Mouse (Mus musculus) kidney, adult 11 months (tissue): ENCODE measurements around the gene Ubxn10.

Experiments used
- DNase-seq: peaks from one replicate; pipeline ENCODE4 v3.0.0; 2022

The Ubxn10 gene

DNA sequence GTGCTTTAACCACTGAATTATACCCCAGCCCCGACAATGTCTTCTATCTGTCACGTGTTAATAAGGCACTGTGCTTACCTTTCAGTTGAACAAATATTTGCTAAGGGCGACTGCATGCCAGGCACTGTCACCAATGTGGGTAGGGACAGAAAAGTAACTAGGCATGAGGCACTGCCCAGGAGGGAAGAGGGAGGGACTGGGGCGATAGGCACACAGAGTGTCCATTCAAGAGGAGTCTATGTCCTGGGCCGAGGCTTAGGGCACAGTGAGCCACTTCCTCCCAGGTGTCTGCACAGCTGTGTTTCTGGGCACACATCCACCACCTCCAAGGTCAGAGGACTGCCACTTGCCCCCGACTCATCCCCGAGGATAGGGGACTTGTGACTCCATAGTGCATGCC lies at the start of gene Ubxn10:
Gene Ubxn10 (minus strand): TSS at position 137 of the 400 bp plus-strand sequence.
- no peak for DNase-seq

DNA sequence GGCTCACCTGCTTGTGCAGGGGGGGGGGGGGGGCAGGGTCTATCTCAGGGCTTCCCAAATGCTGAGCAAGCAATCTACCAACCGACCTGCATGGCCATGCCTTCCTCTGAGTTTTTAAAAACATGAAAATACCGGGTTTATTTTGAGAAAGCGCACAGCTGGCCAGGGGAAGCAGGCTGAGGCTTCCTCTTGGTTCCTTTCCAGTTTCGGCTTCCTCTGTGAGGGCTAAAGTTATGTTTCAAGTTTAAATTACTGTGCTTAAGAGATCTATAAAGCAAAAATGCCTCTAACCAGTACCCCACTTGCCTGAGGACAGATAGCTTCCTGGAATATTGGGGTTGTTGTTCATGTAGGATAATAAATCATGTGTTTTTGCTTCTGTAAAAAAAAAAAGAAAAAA lies 49.2 kb upstream of the Ubxn10 start:
- no peak for DNase-seq

DNA sequence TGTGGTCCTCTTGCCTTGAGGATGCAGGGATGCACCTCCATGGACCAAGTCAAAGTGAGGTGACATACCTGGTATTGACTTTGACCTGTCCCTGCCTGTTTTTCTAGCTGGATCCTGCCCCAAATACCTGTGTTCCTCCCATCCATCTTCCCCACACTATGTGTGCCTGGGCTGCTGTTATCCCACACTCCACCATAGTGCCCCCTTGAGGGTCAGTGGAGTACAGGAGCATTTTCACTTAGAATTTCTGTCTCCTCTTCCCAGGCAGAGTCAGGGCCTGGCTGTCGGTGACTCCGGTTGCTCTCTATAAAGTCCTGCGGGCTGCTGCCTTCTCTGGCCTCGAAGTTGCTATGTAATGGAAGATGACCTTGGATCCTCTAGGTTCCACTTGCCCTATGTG lies 48.8 kb upstream of the Ubxn10 start:
- DNase-seq: no peak

DNA sequence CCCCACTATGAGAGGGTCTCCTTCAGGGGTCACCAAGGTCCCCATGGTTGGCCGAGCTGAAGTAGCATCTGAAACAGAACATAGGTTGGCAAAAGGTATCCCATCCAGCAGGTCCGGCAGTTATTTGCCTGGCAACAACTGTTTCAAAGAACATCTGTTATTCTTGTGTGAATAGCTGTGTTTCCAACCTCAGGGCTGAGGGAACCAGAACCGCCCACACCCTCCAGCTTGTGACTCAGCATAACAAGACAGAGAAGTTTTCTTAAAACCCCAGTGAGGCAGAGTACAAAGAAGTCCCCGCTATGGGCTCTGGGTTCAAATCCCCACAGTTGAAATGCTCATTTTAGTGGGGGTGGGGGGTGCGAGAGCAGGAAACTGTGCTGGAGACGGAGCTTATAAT lies 45.1 kb upstream of the Ubxn10 start:
- DNase-seq: no peak

DNA sequence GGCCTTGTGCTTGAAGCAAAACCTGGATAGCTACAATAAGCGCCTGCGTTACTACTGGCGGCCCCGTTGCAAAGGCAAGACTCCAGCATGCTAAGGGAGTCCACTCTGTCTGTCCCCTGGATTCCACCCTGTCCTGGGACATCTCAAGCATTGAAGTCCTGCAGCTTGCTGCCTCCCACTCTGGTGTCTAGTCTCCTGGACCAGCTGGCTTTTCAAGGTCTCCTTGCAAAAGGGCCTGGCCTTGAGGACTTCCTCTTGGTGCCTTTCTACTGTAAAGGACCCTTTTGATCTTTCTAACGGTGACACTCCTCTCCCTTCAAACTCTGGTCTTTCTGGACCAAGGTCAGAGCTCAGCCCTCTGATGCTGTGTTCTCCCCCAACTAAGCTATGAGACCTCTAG lies 43.3 kb upstream of the Ubxn10 start:
- DNase-seq: no peak

DNA sequence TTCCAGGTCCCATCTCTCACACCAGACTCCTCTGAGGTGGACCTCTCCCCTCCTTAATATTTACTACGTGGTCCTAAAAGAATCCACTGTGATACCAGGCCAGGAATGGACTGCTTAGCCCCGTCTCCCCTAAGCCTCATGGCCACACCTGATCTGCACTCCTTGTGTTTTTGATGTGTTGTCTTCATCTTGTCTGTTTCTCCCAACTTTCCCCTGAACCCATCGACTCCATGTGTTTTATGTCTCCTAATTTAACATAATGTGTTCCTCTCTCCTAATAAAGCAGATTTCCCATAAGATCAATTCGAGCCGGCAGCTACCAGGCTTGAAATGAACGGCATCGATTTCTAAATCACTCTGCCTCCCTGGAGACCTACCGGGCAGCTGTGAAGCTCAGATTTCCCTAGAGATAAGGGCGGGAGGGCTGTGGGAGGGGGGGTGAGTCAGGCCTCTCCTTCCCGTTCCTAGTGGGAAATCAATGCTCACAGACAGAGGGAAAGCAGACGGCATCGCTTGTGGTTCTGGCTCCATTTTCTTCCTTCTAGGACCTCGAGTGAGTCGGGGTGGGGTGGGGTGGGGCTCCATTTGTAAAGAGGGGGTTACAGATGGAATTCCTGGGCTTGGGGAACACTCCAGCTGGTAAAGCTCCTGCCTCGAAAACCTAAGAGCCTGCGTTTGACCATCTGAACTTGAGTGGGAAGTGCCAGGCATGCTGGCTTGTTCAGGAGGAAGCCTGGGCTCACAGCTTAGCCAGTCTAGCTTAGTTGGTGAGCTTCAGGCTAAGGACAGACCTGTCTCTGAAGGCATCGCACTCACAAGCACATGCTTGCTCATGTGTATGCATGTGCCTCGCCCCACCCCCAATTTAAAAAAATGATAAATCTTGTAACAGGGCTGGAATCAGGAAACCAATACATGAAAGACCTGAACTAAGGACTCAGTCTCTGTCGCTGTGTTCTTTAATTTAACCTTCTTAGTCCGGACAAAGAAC lies 40.7 kb upstream of the Ubxn10 start:
- no peak for DNase-seq

DNA sequence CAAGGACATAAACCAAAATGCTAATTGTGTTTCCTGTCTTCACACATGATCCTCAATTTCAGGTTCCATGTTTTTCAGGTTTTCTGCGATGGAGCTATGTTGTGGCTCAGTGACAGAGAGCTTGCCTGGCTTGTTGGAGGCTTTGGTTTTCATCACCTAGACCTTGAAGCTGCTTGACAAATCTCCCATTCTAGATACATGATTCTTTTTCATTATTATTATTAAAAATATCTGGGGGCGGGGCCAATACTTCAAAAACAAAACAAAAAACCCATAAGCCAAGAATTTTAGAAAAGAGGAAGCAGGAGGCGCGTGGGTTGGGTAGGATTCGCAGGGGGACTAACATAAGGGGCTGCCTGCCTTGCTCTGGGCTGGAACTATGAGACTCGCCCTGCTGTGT lies 38.5 kb upstream of the Ubxn10 start, which contains the start of gene Pla2g2d:
Gene Pla2g2d (plus strand): TSS at position 301 of the 400 bp plus-strand sequence.
- no peak for DNase-seq

DNA sequence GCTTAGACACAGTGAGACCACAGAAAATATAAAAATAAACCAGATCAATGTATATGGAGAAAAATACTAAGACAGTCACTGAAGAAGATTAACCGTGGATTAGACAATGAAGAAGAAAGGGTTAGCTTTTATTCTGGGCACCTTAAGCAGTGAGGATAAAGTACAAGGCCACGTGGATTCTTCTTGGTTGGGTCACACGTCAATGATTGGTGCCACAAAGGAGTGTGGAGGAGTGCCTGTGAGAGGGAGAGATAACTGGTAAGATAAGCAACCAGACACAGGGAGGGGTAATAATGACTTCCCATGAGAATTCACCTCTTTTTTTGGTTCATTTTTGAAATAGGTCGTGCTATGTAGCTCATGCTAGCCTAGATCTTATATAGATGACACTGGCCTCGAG lies 35.4 kb upstream of the Ubxn10 start:
- no peak for DNase-seq

DNA sequence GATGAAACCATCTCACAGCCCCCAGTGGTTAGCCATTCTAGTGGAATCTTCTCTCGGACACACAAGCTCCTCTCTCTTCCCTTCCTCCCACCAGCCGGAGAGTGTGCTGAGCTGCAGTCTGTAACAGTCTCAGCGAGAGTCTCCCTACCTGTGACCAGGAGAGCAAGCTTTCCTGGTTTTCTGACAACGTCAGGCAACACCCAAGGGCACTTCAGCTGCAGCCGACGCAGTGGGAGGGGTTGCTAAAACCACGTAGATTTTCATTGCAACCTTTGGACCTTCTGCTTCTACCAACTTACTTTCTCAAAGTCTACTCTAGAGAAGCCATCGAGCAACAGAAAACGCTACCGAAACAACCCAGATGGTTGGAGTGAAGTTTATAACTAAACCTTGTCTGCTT lies 35.0 kb upstream of the Ubxn10 start:
- peak; percentile 19 for DNase-seq

DNA sequence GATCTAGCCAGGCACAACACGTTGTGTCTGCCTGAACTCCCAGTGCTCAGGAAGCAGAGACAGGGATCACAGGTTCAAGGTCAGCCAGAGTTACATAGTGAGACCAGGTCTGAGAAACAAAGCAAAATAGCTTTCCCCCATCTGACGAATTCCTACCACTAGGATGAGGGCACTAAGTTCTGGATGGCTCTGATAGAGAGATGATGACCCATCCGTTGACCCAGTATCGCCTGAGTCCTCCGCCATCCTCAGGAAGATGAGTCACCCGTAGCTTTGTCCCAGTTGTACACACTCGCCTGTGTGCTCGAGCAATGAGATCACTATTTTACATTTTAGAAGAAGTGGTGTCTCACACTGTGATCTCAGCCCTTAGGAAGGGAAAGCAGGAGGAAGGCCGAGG lies 25.3 kb upstream of the Ubxn10 start:
- no peak for DNase-seq

DNA sequence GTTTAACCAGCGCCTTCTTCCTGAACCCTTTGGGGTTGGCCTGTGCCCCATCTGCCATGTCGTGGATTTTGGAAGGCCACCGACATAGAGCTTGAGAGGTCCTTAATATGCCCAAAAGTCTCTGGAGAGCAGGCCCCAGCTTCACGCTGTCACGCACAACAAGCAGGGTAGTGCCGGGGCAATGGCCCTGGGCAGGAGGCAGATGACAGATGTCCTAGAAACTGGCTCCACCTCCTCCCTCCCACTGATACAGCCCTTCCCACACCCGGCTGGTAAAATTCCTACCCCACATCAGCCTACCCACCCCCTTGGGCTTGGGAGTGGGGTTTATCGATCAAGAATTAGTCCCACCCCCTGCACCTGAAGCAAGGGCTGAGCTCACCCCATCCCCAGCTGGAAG lies 20.4 kb upstream of the Ubxn10 start, which contains the start of gene Pla2g2f:
Gene Pla2g2f (minus strand): TSS at position 211 of the 400 bp plus-strand sequence.
- DNase-seq: no peak

DNA sequence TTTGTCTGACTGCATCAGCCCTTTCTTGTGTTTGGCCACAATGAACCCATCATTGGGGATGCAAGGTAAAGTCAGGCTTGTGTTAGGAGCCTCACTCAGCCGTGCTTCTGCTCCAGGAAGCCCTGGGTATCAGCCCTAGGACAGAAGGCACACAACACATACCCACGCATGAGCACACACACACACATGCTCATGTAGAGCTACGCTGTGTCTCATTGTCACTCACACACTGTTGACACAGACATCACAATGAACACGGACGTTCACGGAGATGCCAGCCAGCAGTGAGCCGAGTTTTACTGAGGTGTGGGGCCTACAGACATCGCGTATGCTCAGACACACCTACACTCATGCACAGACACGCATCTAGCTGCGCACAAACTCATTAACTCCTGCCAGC lies 19.0 kb upstream of the Ubxn10 start:
- no peak for DNase-seq

DNA sequence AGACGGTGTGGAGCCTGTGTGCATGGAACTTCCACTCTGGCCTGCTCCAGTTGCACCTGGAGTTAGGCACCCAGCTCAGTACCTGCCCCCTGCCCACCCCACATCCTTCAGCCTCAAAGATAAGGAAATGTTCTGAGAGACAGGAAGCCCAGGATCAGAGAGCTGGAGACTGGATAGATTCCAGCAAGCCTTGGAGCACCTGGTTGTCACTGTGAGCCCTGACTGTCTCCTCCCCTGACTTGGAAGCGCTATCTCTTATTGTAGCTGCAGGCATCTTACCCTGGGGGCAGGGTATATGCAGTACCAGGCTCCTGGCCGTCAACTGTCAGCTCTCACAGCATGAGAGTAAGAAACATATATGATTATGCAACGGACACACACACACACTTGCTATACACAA lies 18.5 kb upstream of the Ubxn10 start:
- DNase-seq: no peak

DNA sequence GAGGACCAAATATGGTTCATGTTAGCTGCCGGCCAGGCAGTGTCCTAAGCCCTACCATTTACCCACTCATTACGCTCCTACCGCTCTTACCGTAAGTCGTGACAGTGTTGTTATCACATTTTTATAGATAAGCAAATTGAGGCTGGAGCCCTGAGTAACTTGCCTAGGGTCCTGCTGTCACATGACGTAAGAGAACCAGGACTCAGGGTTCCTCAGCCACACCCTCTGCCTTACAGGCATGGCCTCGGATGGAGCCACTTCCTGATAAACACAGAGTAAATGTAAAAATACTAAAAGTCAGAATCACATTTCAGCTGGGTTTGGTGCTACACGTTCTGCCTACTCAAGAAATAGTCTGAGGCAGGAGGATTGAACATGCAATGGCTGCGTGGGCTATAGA lies 17.5 kb upstream of the Ubxn10 start:
- DNase-seq: no peak

DNA sequence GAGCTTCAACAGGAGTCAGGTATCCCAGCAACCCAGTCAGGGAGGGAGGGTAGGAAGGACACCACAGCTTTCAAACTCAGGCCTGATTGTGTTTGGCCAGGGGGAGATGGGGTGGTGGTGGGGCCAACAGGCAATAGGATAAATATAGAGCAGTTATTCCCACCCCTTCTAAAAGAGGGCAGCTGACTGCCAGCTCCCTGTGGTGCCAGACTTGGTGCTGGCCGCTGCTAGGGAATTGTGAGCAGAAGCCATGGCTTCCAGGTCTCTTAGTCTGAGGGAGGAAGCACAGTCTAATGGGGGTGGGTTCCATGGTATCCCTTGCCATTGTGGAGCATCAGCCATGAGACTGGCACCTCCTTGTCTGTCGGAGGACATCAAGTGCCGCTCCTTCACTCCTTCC lies 16.6 kb upstream of the Ubxn10 start:
- no peak for DNase-seq

DNA sequence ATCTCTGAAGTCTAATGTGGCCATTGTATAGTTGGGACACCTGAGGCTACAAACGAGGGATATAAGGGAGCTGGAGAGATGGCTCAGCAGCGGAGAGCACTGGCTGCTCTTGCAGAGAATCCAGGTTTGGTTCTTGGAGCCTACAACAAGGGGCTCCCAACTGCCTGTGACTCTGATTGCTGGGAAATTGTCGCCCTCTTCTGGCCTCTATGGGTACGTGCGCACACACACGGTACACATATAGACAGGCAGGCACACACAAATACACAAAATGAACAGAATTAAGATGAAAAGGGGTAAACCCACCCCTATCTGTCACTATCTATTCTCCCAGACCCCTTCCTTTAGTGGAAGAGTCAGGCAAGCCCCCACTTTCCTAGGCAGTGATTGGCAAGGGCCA lies 15.6 kb upstream of the Ubxn10 start:
- DNase-seq: no peak

DNA sequence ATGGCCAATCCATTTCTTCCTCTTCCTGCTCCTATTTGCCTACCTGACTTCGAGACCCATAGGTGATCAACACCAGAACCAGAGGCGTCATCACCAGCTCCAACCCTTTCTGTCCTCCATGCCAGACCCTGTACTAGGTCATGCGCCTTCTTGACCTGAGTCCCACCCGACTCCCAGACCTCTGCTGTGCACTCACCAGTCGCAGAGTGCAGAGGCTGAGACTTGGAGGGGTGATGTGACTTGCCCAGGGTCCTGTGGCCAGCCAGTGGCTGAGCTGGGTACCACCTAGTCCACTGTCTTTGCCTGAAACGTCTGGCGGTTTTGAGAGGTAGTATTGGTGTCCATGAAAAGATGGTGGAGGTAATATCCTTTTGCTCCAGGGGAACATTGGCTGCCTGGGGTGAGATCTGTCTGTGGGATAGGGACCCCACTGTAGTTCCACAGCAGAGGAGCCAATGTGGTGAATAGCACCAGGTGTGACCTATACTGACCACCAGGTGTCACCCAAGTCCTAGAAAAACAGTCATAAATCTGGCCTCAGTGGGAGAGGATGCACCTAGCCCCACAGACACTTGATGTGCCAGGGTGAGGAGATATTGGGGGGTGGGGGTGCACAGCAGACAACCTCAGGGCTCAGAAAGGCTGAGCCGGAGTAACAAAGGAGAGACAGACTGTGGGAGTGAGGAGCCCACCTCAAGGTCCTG lies 11.6 kb upstream of the Ubxn10 start:
- peak; percentile 18 for DNase-seq

DNA sequence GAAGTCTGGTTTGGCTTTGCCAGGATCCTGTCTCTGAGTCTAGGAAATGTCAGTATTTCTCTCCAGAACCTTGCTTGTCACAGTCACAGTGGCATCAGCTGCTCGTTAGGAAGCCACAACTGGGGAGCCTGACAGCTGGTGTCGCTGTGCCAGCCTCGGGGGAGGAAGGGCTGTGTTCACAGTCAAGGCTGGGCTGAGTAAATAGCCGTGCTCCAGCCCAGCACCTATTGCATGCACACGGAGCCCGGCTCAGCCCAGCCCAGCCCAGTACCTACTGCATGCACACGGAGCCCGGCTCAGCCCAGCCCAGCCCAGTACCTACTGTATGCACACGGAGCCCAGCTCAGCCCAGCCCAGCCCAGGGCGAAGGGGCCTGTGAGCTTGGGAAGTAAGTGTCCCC lies 10.9 kb upstream of the Ubxn10 start:
- DNase-seq: no peak

DNA sequence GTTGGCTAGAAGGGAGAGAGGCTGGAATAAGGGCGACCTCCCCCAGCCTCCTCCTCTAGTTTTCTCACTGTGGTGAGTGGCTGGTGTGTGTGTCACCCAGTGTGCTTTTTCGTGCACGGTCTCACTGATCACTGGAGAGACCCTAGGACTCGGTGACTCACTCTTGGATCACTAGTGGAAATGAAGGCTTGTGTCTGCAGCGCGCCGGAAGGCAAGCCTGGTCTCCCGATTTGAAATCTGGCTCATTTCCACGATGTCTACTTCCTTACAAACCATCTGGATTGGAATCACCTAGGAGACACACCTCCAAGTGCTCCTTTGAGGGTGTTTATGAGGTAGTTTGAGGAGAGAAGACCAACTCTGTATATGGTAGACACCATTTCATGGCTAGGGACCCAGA lies 9.9 kb upstream of the Ubxn10 start:
- no peak for DNase-seq

DNA sequence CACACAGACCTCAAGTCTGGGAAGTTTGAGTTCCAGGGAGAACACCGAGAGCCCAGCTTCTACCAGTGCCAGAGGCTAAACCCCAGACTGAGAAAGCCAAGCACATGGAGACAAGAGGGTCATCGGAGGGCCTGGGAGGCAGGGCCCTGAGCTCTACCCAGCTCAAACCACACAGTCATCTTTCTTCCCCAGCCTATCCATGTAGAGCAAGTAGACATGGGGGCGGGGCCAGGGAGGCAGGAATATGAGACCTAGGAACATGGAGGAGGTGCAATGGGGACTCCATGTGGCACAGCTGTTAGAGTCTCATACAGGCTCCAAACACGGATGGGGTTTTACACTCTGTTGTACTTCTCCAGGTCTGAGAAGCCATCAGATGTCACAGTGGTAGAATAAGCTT lies 8.9 kb upstream of the Ubxn10 start:
- peak; percentile 40 for DNase-seq

DNA sequence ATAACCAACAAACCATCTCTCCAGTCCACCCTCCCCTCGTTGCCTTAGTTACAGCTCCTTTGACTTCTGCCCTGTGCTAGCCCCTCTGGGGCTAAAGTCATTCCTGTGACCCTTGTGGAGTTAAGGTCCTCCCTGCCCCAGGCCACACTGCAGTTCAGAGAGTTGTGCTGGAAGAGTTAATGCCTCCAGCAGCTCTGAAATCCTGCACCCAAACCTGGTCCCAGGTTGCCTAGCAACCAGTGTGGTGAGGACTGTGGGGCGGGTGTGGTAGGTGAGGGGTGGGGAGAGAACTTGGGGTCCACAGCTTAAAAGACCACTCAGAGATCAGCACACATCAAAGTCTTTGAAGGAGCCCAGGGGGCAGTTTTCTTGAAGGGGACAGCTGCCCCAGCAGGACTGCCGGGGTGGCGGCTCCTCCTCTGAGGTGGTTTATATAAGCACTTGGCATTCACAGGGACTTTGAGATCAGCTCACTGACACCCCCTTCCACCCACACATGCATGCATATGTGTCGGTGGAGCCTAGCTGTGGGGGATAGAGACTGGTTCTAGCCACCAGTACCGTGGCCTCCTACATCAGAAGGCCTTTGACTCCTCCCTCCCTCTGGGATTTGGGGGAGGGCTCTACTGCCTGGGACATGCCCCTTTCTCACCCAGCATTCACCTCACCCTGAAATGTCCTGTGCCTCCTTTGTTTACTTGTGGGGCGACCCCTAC lies 2.3 kb upstream of the Ubxn10 start:
- DNase-seq: no peak

DNA sequence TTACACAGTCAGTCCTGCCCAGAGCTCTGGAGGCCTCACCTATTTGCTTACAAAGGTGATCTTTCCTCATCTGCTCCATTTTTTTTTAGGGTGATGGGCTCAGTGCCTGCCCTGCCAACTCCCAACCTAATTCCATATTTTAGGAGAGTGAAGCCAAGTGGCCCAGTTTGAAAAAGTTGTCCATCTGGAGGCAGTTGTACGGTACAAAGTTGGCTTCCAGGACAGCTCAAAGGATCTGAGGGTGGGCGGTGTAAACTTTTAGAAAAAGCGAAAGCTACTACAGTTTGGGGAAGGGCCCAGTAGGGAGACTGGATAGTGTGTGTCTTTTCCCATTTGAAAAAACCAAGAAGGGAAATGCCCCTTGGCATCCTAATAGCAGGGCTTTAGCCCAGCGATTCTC lies 2.1 kb downstream of the Ubxn10 start:
- no peak for DNase-seq

DNA sequence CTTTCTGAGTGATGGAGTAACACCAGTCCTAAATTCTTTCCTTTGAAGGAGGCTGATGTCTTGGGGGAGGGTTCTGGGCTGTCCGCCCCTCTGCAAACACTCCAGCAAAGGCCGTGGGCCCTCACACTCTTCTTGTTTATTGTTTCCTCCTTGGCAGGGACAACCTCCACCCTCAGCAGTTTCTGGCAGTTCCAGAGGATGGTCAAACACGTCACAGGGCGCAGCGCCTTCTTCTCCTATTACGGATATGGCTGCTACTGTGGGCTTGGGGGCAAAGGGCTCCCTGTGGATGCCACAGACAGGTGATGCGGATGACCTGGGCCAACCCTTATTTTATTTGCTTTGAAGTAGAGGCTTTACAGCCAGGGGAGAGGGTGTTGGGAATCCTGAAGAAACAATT lies 2.9 kb downstream of the Ubxn10 start:
- peak; percentile 48 for DNase-seq
